ENCODE assay signal across 20 mouse cellular contexts in genomic region chr1:134535513-134535912, GRCm38 (mm10). TPM values are rescaled to one million over a fixed set of nuclear protein-coding genes. Genes with fewer than 3 reads are reported as not detected.
"Had no signal": no experiment of that assay in that cellular context is flagged by ENCODE, and none has a peak within 500 bp of the region (broad histone marks: within the 10 kb centered on the region; RNA-seq: fewer than 3 reads in every experiment).

No protein-coding gene starts in this region.

- H3K4me3 ChIP-seq: intestine, embryonic 15.5 days; limb, embryonic 15.5 days; midbrain, embryonic 12.5 days had no signal

- DNase-seq: kidney, adult 18-20 months; kidney, postnatal 10 days; lung, adult 18-20 months; right cerebral cortex, adult 18-20 months; thymus, adult 2 months; thymus, postnatal 25 days had no signal

- H3K27ac ChIP-seq: intestine, embryonic 15.5 days; limb, embryonic 15.5 days; midbrain, embryonic 12.5 days; stomach, postnatal 0 days had no signal

- H3K4me2 ChIP-seq: intestine, embryonic 15.5 days; limb, embryonic 15.5 days; midbrain, embryonic 12.5 days had no signal

- H3K27me3 ChIP-seq: intestine, embryonic 15.5 days; limb, embryonic 15.5 days; midbrain, embryonic 12.5 days had no signal

- H3K9me3 ChIP-seq: intestine, embryonic 15.5 days; limb, embryonic 15.5 days; midbrain, embryonic 12.5 days had no signal

- H3K9ac ChIP-seq: intestine, embryonic 15.5 days; limb, embryonic 15.5 days; midbrain, embryonic 12.5 days had no signal

- H3K4me1 ChIP-seq: intestine, embryonic 15.5 days; limb, embryonic 15.5 days; midbrain, embryonic 12.5 days had no signal

- H3K36me3 ChIP-seq: intestine, embryonic 15.5 days; limb, embryonic 15.5 days; midbrain, embryonic 12.5 days had no signal

- ATAC-seq: intestine, embryonic 15.5 days; midbrain, embryonic 16.5 days had no signal

RNA-seq across cellular contexts. Expression of gene Mgat4e, which starts 14.0 kb away (rescaled TPM):
- total RNA-seq: layer of hippocampus, adult 8-10 months; left cerebral cortex, adult 8-10 months; left cerebral cortex, postnatal 25 days; megakaryocyte-erythroid progenitor cell, adult 5-6 weeks had no signal
- polyA plus RNA-seq: intestine, embryonic 15.5 days; kidney, embryonic 14.5 days; large intestine, adult 2 months; limb, embryonic 11.5 days; limb, embryonic 15.5 days; lung, embryonic 16.5 days; midbrain, embryonic 12.5 days; midbrain, embryonic 16.5 days; neural tube, embryonic 14.5 days; stomach, postnatal 0 days; thymus, adult 2 months had no signal
